Mouse (Mus musculus) intestine, embryonic 15.5 days (tissue): ENCODE data around the gene Gm45785. TPM values are rescaled to one million over a fixed set of nuclear protein-coding genes. Genes with fewer than 3 reads are reported as not detected.

Experiments
- ATAC-seq: fragments of 200-750 bp; cut with Nextera tagmentation; 2 replicates; pipeline ENCODE4 v1.8.0; 2017; ENCODE audit warnings: moderate TSS enrichment, moderate library complexity
- H3K27ac ChIP-seq: fragments of 300-500 bp; sonication (generic); 2 replicates; pipeline ENCODE4 v1.5.1; 2015; ENCODE audit warnings: mild to moderate bottlenecking, inconsistent platforms
- H3K27me3 ChIP-seq: fragments of 300-500 bp; sonication (generic); replicated peaks from 2 replicates; pipeline ENCODE4 v1.6.1; 2015; ENCODE audit warnings: inconsistent platforms
- H3K36me3 ChIP-seq: fragments of 300-500 bp; sonication (generic); 2 replicates; pipeline ENCODE4 v1.6.1; 2015; ENCODE audit warnings: inconsistent platforms
- H3K4me1 ChIP-seq: fragments of 300-500 bp; sonication (generic); replicated peaks from 2 replicates; pipeline ENCODE4 v1.6.1; 2015; ENCODE audit warnings: inconsistent platforms
- H3K4me2 ChIP-seq: fragments of 300-500 bp; sonication (generic); replicated peaks from 2 replicates; pipeline ENCODE4 v1.6.1; 2015; ENCODE audit warnings: mild to moderate bottlenecking, inconsistent platforms
- H3K4me3 ChIP-seq: fragments of 300-500 bp; sonication (generic); replicated peaks from 2 replicates; pipeline ENCODE4 v1.5.1; 2015; ENCODE audit warnings: inconsistent platforms
- H3K9ac ChIP-seq: fragments of 300-500 bp; sonication (generic); 2 replicates; pipeline ENCODE4 v1.6.1; 2015; ENCODE audit warnings: inconsistent platforms
- H3K9me3 ChIP-seq: fragments of 300-500 bp; sonication (generic); 2 replicates; pipeline ENCODE4 v1.6.1; 2016; ENCODE audit warnings: inconsistent platforms
- WGBS: fragments of 180-500 bp; shearing (Covaris S2); methylation state at CpG from one replicate; pipeline ENCODE4 v1.1.7; 2015; 5-methylcytosine and 5-hydroxymethylcytosine counted together
- polyA plus RNA-seq: library from polyadenylated mRNA; unstranded; fragments of >200 nt; fragmentation: Nextera tagmentation; extraction: Ambion mirVana; gene quantifications from 2 replicates; pipeline ENCODE4 v1.2.1, GENCODE M21; 2015

The Gm45785 gene
- polyA plus RNA-seq, 1 experiment from 2014 or later = not detected

DNA sequence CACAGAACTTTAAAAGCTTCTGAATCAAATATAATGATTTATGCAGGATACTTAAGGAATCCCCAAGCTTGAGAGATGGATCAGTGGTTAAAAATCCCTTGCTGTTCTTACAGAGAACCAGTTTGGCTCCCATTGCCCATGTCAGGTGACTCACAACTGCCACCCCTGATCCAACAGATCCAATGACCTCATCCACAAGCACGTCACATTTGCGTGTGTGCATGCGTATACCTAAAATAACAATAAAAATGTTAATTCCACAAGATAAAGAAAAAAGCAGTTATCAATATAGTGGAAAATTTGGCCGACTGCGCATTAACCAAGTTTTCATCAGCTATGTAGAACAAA lies 34.9 kb downstream of the Gm45785 start:
- Histone ChIP-seq H3K36me3 (no peaks in the 10 kb centered on the region), H3K27ac (no peak overlapping the region), H3K4me2 (peak overlapping the region; percentile 78), H3K4me3 (peak overlapping the region; percentile 42), H3K9me3 (no peaks in the 10 kb centered on the region), H3K9ac (no peak overlapping the region; the same call in 1 of the 2 replicates), H3K27me3 (no peaks in the 10 kb centered on the region), H3K4me1 (0 out of 2 replicates have a peak, but pooled peaks cover 2% of the 10 kb centered on the region)
- no peak for ATAC-seq
- 49% methylated on average over 5 of the region's 5 CpGs for WGBS

DNA sequence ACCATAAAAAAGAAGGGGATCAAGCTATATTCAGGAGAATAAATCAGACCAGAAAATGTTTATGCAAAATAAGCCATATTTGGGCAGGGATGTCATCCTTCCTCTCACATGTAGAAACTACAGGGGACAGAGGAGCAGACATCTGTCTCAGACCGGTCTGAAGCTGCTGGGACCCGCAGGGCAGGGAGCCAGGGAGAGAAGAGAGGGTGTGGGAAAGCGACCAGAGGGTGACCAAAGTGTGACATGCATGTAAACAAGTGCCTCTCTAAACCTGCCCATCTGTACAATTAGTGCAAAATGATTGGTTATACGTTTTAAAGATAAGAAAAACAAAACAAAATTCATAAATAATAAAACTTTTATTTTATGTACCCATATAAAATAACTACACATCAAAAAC lies 36.0 kb downstream of the Gm45785 start:
- H3K27ac ChIP-seq = no peak overlapping the region
- H3K4me2 ChIP-seq = no peak overlapping the region
- no peaks in the 10 kb centered on the region for H3K27me3 ChIP-seq
- 51% methylated on average over 4 of the region's 4 CpGs for WGBS
- H3K4me3 ChIP-seq = no peak overlapping the region
- no peaks in the 10 kb centered on the region for H3K36me3 ChIP-seq
- no peaks in the 10 kb centered on the region for H3K9me3 ChIP-seq
- ATAC-seq = no peak
- H3K4me1 ChIP-seq = 0 out of 2 replicates have a peak, but pooled peaks cover 2% of the 10 kb centered on the region
- no peak overlapping the region for H3K9ac ChIP-seq

DNA sequence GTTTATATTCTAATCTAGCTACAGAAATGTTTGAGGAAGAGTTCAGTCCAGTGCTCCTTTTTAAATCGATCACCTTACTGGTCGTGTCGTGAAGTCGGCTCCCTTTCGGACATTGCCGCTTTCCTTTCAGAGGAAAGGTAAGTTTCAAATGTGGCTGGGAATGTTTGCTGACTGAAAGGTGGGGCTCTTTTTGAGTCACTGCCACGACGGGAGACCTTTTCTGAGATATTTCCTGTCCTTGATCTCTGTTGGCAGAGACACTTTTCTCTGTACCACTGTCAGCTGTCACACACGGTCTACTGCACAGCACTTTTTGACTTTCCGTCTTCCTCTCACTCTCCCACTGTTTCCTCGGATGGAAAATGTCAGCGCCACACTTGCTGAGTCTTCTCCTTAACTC lies 43.3 kb downstream of the Gm45785 start:
- no peak for ATAC-seq
- H3K27ac ChIP-seq = no peak overlapping the region

DNA sequence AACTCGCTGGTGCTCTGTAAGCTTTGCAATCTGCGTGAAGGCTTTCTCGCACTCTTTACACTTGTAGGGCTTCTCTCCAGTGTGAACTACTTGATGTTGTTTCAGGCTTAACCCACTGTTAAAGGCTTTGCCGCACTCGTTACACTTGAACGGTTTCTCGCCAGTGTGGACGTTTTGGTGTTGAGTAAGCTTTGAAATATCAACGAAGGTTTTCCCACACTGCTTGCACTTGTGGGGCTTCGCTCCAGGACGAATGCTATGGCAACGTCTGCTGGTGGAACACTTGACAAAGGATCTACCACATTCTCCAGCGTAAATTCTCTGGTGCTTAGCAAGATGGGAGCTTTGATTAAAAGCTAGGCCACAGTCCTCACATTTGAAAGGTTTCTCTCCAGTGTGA lies 44.4 kb downstream of the Gm45785 start:
- H3K27me3 ChIP-seq = no peaks in the 10 kb centered on the region
- H3K4me2 ChIP-seq = no peak overlapping the region
- no peak overlapping the region for H3K27ac ChIP-seq
- no peak overlapping the region for H3K4me3 ChIP-seq
- H3K9me3 ChIP-seq = no peaks in the 10 kb centered on the region
- no peaks in the 10 kb centered on the region for H3K4me1 ChIP-seq
- WGBS = 90% methylated on average over 13 of the region's 13 CpGs
- H3K9ac ChIP-seq = no peak overlapping the region
- no peaks in the 10 kb centered on the region for H3K36me3 ChIP-seq
- ATAC-seq = no peak

More for the DNA sequence above, 43.3 kb downstream of the Gm45785 start:
- H3K9me3 ChIP-seq = no peaks in the 10 kb centered on the region
- H3K9ac ChIP-seq = no peak overlapping the region
- no peaks in the 10 kb centered on the region for H3K4me1 ChIP-seq
- no peak overlapping the region for H3K4me2 ChIP-seq
- WGBS = 89% methylated on average over 12 of the region's 12 CpGs
- H3K4me3 ChIP-seq = no peak overlapping the region
- no peaks in the 10 kb centered on the region for H3K36me3 ChIP-seq
- no peaks in the 10 kb centered on the region for H3K27me3 ChIP-seq

DNA sequence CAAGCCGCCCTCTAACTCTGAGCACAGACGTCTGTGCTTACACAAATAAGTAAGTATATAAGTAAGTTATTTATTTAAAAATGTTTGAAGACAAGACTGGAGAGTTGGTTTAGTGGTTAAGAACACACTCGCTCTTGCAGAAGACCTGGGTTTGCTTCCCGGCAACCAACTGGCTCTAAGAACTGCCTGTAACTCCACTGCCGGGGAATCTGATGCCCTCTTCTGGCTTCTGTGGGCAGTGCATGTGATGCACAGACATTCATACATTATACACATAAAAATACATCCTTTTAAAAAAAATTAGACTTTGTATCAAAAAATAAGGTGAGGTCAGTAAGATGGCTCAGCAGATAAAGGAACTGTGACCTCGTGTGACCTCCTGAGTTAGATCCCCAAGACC lies 45.6 kb downstream of the Gm45785 start:
- 92% methylated on average over 6 of the region's 6 CpGs for WGBS
- ATAC-seq = no peak

DNA sequence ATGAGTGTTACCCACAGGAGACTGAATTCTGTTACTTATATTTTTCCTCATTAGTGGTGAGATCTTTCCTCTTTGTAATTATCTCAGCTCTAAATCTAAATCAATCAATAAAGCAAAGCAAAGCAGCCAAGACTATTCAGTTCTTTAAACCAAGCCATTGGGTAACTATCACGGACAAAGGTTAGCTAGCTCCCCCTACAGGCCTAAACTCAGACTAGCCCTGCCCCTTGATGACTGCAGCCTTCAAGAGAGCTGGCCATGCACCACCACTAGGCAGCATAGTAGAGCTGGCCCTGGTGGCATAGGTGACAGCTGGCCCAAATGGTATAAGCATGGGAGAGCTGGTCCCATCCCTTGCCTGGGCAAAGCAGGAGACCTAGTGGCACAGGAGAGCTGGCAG lies 50.4 kb downstream of the Gm45785 start:
- no peaks in the 10 kb centered on the region for H3K9me3 ChIP-seq
- H3K9ac ChIP-seq = no peak overlapping the region
- ATAC-seq = no peak
- no peak overlapping the region for H3K4me2 ChIP-seq
- no peaks in the 10 kb centered on the region for H3K27me3 ChIP-seq
- H3K27ac ChIP-seq = no peak overlapping the region
- H3K4me3 ChIP-seq = no peak overlapping the region
- no peaks in the 10 kb centered on the region for H3K4me1 ChIP-seq
- no peaks in the 10 kb centered on the region for H3K36me3 ChIP-seq
- WGBS = 16% methylated on average over 1 of the region's 1 CpGs

More for the DNA sequence above, 45.6 kb downstream of the Gm45785 start:
- Histone ChIP-seq H3K4me3 (no peak overlapping the region), H3K4me1 (no peaks in the 10 kb centered on the region), H3K4me2 (no peak overlapping the region), H3K36me3 (no peaks in the 10 kb centered on the region), H3K9ac (no peak overlapping the region), H3K27ac (no peak overlapping the region), H3K27me3 (no peaks in the 10 kb centered on the region), H3K9me3 (no peaks in the 10 kb centered on the region)

DNA sequence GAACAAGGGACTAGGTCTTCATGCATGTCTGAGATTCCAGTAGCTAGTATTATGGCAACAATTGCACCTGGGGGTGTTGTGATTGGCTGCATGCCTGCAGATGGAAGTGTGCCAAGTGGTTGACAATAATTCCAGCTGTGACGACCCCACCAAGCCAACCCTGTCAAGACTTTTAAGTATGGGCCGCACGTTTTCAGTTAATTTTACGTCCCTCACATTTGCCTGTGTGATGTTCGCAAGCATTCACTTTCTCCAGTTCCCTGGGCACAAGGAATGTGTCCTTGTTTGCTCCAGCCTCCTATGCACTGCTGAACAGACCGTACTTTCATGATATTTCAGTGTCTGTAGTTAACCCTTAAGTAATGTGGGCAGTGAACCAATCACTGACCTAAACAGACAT lies 53.5 kb downstream of the Gm45785 start:
- no peak for ATAC-seq
- no peak overlapping the region for H3K27ac ChIP-seq
- no peak overlapping the region for H3K4me3 ChIP-seq

DNA sequence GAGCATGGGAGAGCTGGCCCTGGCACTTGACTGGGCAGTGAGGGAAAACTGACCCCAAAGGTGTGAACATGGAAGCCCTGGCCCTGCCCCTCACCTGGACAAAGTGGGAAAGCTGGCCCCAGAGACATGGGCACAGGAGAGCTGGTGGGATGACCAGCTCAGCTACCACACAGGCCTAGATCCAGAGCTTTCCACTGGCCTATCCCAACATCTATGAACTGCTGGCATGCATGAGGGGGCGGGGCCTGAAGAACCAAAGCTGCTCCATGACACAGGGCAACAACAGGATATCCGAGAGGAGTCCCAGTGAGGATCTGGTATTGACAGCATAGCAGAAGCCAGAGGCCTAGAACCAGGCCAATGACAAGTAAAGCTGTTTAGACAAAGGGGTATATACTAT lies 57.9 kb downstream of the Gm45785 start:
- Histone ChIP-seq H3K4me2 (no peak overlapping the region), H3K9ac (no peak overlapping the region), H3K4me1 (no peaks in the 10 kb centered on the region), H3K27me3 (no peaks in the 10 kb centered on the region), H3K4me3 (no peak overlapping the region), H3K36me3 (no peaks in the 10 kb centered on the region), H3K9me3 (no peaks in the 10 kb centered on the region), H3K27ac (no peak overlapping the region)
- ATAC-seq = no peak
- whole genome bisulfite sequencing = 67% methylated on average over 2 of the region's 2 CpGs

More for the DNA sequence above, 53.5 kb downstream of the Gm45785 start:
- WGBS = 69% methylated on average over 6 of the region's 6 CpGs
- Histone ChIP-seq H3K4me1 (no peaks in the 10 kb centered on the region), H3K9me3 (no peaks in the 10 kb centered on the region), H3K36me3 (no peaks in the 10 kb centered on the region), H3K4me2 (no peak overlapping the region), H3K9ac (no peak overlapping the region), H3K27me3 (no peaks in the 10 kb centered on the region)

DNA sequence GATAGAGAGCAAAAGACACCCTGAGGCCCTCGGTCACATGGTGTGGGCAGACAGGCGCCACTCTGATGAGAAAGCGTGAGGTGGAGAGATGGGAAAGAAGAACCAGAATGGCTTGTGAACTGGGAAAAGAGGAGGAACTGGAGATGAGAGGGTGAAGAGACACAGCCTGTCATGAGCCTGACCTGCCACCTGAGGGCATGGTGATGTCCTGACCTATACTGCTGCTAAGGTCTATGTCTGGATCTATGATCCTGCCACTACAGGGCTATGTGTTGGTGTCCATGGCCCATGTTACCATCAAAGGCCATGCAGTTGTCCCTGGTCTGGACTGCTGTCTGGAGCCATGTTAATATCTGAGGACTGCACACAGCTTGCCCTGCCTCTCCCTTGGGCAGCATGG lies 58.5 kb downstream of the Gm45785 start:
- WGBS = 90% methylated on average over 3 of the region's 3 CpGs
- H3K4me3 ChIP-seq = no peak overlapping the region
- 0 out of 2 replicates have a peak, but pooled peaks have one; percentile 3 for ATAC-seq
- no peaks in the 10 kb centered on the region for H3K36me3 ChIP-seq
- H3K4me2 ChIP-seq = no peak overlapping the region
- H3K9ac ChIP-seq = no peak overlapping the region
- no peak overlapping the region for H3K27ac ChIP-seq
- no peaks in the 10 kb centered on the region for H3K27me3 ChIP-seq
- H3K4me1 ChIP-seq = no peaks in the 10 kb centered on the region
- no peaks in the 10 kb centered on the region for H3K9me3 ChIP-seq

DNA sequence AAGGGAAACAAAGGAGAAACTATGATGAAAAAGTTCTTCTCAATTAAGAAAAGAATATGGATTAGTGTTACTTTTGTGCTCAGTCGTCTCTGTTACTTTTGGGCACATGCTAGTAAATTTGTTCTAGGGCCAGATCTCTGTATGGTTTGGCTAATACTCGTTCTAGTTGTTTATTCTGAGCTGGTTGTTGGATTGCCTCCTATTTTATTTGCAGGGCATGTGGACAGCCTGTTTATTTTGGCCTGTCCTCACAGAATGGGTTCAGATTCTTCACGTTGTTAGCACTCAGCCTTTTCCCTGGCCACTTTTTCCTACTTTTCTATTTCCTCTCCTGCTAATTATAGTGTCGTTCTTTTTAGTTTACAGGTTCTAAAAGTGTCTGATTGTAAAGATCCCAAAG lies 62.6 kb downstream of the Gm45785 start:
- Histone ChIP-seq H3K4me3 (no peak overlapping the region), H3K9me3 (no peaks in the 10 kb centered on the region), H3K27me3 (no peaks in the 10 kb centered on the region), H3K36me3 (no peaks in the 10 kb centered on the region), H3K4me2 (no peak overlapping the region), H3K9ac (no peak overlapping the region), H3K4me1 (no peaks in the 10 kb centered on the region), H3K27ac (no peak overlapping the region)
- WGBS = 50% methylated on average over 4 of the region's 4 CpGs
- ATAC-seq = no peak

DNA sequence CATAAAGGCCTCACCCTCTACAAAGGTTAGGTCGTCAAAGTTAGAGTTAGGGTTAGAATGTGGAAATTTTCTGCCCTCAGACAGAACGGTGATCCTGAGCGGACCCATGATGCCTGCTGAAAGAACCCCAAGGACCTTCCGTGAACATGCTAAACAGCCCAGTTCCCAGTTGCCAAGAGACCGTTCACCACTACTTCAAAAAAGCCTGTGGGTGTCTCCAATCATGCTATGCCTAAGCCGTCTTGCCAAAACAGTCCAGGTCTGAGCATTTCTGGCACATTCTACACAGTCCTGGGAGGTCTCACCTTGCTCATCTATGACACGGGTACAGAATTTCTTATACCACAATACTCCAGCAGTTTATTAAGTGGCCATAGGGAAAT lies 68.1 kb downstream of the Gm45785 start:
- H3K27ac ChIP-seq = no peak overlapping the region
- ATAC-seq = no peak
- 84% methylated on average over 7 of the region's 7 CpGs for WGBS
- no peaks in the 10 kb centered on the region for H3K4me1 ChIP-seq
- H3K9ac ChIP-seq = no peak overlapping the region
- H3K4me2 ChIP-seq = no peak overlapping the region
- H3K4me3 ChIP-seq = no peak overlapping the region
- H3K27me3 ChIP-seq = no peaks in the 10 kb centered on the region
- no peaks in the 10 kb centered on the region for H3K9me3 ChIP-seq
- no peaks in the 10 kb centered on the region for H3K36me3 ChIP-seq

DNA sequence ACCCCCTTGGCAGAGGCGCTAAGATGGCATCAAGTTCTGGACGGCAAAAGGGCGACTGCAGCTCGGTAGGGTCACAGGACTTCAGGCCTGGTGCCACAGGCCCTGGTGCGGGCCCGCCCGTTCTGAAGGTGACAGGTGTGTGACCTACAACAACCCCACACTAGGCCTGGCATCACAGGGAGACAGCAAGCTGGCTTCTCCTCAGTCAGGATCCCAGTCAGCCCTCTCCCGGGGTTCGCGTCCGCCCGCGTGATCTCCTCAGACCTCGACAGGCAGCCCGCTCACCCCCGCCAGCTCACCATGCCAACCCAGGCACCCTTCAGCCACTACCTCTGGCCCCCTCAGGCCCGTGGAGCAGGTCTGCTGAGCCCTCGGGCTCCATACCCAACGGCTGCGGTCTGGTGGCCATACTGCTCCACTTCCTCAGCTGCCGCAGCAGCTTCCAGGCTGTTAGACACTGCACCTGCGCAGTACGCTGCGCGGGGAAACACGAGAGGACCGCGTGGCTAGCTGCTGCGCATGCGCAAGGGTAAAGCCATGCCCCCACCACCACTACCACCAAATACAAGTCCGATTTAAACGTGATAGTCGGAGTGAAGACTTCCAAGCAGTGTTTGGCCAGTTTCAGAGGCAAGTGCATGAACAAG lies 68.6 kb downstream of the Gm45785 start, which contains the start of gene Syce1:
Gene Syce1, minus strand, starts transcription at position 447 of the 647 bp plus-strand sequence.
- Histone ChIP-seq H3K4me2 (no peak within 1 kb of the TSS), H3K9ac (no peak within 1 kb of the TSS), H3K9me3 (no peaks in the 10 kb centered on the region), H3K4me3 (no peak within 1 kb of the TSS), H3K36me3 (no peaks in the 10 kb centered on the region), H3K27ac (no peak within 1 kb of the TSS), H3K4me1 (no peaks in the 10 kb centered on the region), H3K27me3 (no peaks in the 10 kb centered on the region)
- ATAC-seq = no peak
- WGBS = 80% methylated on average over 33 of the region's 33 CpGs

DNA sequence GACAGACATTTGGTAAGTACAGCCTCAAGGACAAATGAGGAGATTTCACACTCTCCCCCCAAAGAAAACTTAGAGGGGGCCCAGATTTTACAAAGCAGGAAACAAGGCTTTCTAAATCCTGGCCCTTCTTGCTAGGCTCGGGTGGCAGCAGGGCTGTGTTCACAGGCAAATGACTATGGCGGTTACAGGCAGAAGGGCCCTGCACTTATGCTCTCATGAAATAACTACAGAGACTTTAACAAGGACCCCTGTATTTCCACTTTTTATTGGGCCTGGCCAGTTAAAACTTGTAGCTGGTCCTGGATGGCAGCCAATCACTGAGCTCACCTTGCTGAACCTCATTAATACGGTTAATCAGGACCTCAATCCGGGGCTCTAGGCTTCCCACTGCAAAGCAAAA lies 75.6 kb downstream of the Gm45785 start:
- no peak overlapping the region for H3K27ac ChIP-seq
- ATAC-seq = no peak
- 81% methylated on average over 4 of the region's 4 CpGs for WGBS
- H3K27me3 ChIP-seq = no peaks in the 10 kb centered on the region
- H3K9ac ChIP-seq = no peak overlapping the region
- H3K4me3 ChIP-seq = no peak overlapping the region
- H3K4me2 ChIP-seq = no peak overlapping the region
- no peaks in the 10 kb centered on the region for H3K9me3 ChIP-seq
- H3K4me1 ChIP-seq = no peaks in the 10 kb centered on the region
- no peaks in the 10 kb centered on the region for H3K36me3 ChIP-seq
